Comparison of ENCODE assay signal across 10 mouse cellular contexts in genomic region chr9:101501706-101502465, GRCm38 (mm10).
A peak's percentile ranks its signal among the peaks of the same experiment; 100 is the strongest.
DNase-seq lines count a peak whose midpoint lies in the region; ATAC-seq and TF ChIP-seq lines count a peak whose summit lies in the region.
"Had no signal": no experiment of that assay in that cellular context is flagged by ENCODE, and none has a peak within 500 bp of the region (broad histone marks: within the 10 kb centered on the region; RNA-seq: fewer than 3 reads in every experiment).

No protein-coding gene starts in this region.

- no peaks in the 10 kb centered on the region for H3K79me3 ChIP-seq in C2C12 (ENCODE audit: low read depth)

- TF ChIP-seq CTCF in C2C12 (IDR thresholded peaks at IDR 0.05; ENCODE audit: control insufficient read depth, insufficient read depth, insufficient read length) = no peak
- TF ChIP-seq CTCF in intestine, postnatal 0 days (IDR thresholded peaks at IDR 0.05; ENCODE audit: low read depth) = no peak

- no peak for ATAC-seq in hindbrain, embryonic 13.5 days (ENCODE audit: low FRiP score)
- no peak for ATAC-seq in megakaryocyte-erythroid progenitor cell, adult 5-6 weeks (replicated peaks; ENCODE audit: low FRiP score, low TSS enrichment, poor library complexity, severe bottlenecking)
- no peak for ATAC-seq in intestine, postnatal 0 days

- no peaks in the 10 kb centered on the region for H3K9me3 ChIP-seq in hindbrain, embryonic 13.5 days
- no peaks in the 10 kb centered on the region for H3K9me3 ChIP-seq in hindbrain, embryonic 10.5 days
- no peaks in the 10 kb centered on the region for H3K9me3 ChIP-seq in intestine, postnatal 0 days (ENCODE audit: control insufficient read depth)
- H3K9me3 ChIP-seq: midbrain, embryonic 12.5 days had no signal

- no peak overlapping the region for H3K4me2 ChIP-seq in hindbrain, embryonic 13.5 days
- H3K4me2 ChIP-seq in intestine, postnatal 0 days (replicated peaks; ENCODE audit: low read depth) = no peak overlapping the region
- H3K4me2 ChIP-seq: midbrain, embryonic 12.5 days had no signal

- DNase-seq in hindbrain, embryonic 10.5 days (ENCODE audit: low spot score) = no peak
- peak; percentile 35 to 54 for DNase-seq in adrenal gland, postnatal 36 days
- peak; percentile 5 for DNase-seq in left cerebral cortex, postnatal 4 days
- DNase-seq in adipocyte (ENCODE audit: low spot score) = no peak

- no peaks in the 10 kb centered on the region; the same call in 1 of the 2 replicates for H3K4me1 ChIP-seq in hindbrain, embryonic 13.5 days (replicated peaks)
- 0 out of 2 replicates have a peak, but pooled peaks cover 3% of the 10 kb centered on the region for H3K4me1 ChIP-seq in hindbrain, embryonic 10.5 days (replicated peaks)
- no peaks in the 10 kb centered on the region for H3K4me1 ChIP-seq in intestine, postnatal 0 days (replicated peaks; ENCODE audit: control insufficient read depth, insufficient read depth, low read length)

- H3K27me3 ChIP-seq in hindbrain, embryonic 13.5 days = no peaks in the 10 kb centered on the region
- no peaks in the 10 kb centered on the region for H3K27me3 ChIP-seq in hindbrain, embryonic 10.5 days (ENCODE audit: insufficient read depth, poor library complexity, severe bottlenecking)
- H3K27me3 ChIP-seq in C2C12 (ENCODE audit: control insufficient read depth, insufficient read depth, insufficient read length) = no peaks in the 10 kb centered on the region
- H3K27me3 ChIP-seq in intestine, postnatal 0 days (replicated peaks; ENCODE audit: control insufficient read depth, insufficient read depth, low read length) = no peaks in the 10 kb centered on the region
- H3K27me3 ChIP-seq: midbrain, embryonic 12.5 days had no signal

- H3K36me3 ChIP-seq in hindbrain, embryonic 13.5 days = no peaks in the 10 kb centered on the region
- no peaks in the 10 kb centered on the region for H3K36me3 ChIP-seq in hindbrain, embryonic 10.5 days
- no peaks in the 10 kb centered on the region for H3K36me3 ChIP-seq in C2C12 (ENCODE audit: control insufficient read depth, insufficient read depth)
- no peaks in the 10 kb centered on the region for H3K36me3 ChIP-seq in intestine, postnatal 0 days (ENCODE audit: control insufficient read depth, insufficient read depth)
- H3K36me3 ChIP-seq: G1E; midbrain, embryonic 12.5 days had no signal

- no peak overlapping the region for H3K4me3 ChIP-seq in hindbrain, embryonic 13.5 days
- no peak overlapping the region for H3K4me3 ChIP-seq in hindbrain, embryonic 10.5 days
- H3K4me3 ChIP-seq in C2C12 (ENCODE audit: insufficient read depth, poor library complexity, severe bottlenecking) = no peak overlapping the region
- no peak overlapping the region for H3K4me3 ChIP-seq in intestine, postnatal 0 days (ENCODE audit: low read depth, low read length)
- H3K4me3 ChIP-seq: midbrain, embryonic 12.5 days had no signal

- H3ac ChIP-seq in C2C12 (ENCODE audit: control insufficient read depth, insufficient read length, low read depth) = no peak overlapping the region

- intact Hi-C loops in left cerebral cortex, postnatal 4 days (cut with DNase I) = no loop called here

- H3K9ac ChIP-seq in hindbrain, embryonic 13.5 days = no peak overlapping the region
- H3K9ac ChIP-seq in intestine, postnatal 0 days (ENCODE audit: low read depth, low read length) = no peak overlapping the region
- H3K9ac ChIP-seq: midbrain, embryonic 12.5 days had no signal

- peak overlapping the region; percentile 55; the same call in 1 of the 2 replicates for H3K27ac ChIP-seq in hindbrain, embryonic 13.5 days
- no peak overlapping the region for H3K27ac ChIP-seq in hindbrain, embryonic 10.5 days
- H3K27ac ChIP-seq in intestine, postnatal 0 days (ENCODE audit: low read depth, low read length) = no peak overlapping the region
- H3K27ac ChIP-seq: midbrain, embryonic 12.5 days had no signal

- 72% methylated on average over 16 of the region's 16 CpGs for WGBS in hindbrain, embryonic 13.5 days
- 91% methylated on average over 16 of the region's 16 CpGs for WGBS in hindbrain, embryonic 10.5 days
- WGBS in intestine, postnatal 0 days = 51% methylated on average over 16 of the region's 16 CpGs

- H3K79me2 ChIP-seq in C2C12 (ENCODE audit: control insufficient read depth, insufficient read depth) = no peaks in the 10 kb centered on the region

TF ChIP-seq in C2C12, 6 proteins besides CTCF, POLR2A, EP300 and RAD21:
- TF ChIP-seq MYOD1 (IDR thresholded peaks at IDR 0.05; ENCODE audit: control insufficient read depth, insufficient read length, low read depth) (peak; percentile 67), MYOG (IDR thresholded peaks at IDR 0.05; ENCODE audit: control insufficient read depth, extremely low read depth, insufficient read length) (no peak), FOSL1 (IDR thresholded peaks at IDR 0.05; ENCODE audit: insufficient read depth, low read length, poor library complexity, severe bottlenecking) (no peak), MAX (IDR thresholded peaks at IDR 0.05) (peak; percentile 53)

Comparison
In these comparisons a context has a peak if more than half of its experiments do, and no peak if none do; other contexts are left out.
1. DNase-seq: peak in adrenal gland, postnatal 36 days (2 of 2) and left cerebral cortex, postnatal 4 days (single experiment); none in hindbrain, embryonic 10.5 days (single experiment) and adipocyte (single experiment).